Mouse (Mus musculus) olfactory bulb, adult 2 months (tissue): ENCODE results near the gene Cand2.

ENCODE experiments used
- CTCF ChIP-seq: fragments of 200-500 bp; IDR thresholded peaks from 2 replicates; pipeline ENCODE4 v1.5.1; 2012; ENCODE audit warnings: low read depth, mild to moderate bottlenecking, low read length, moderate library complexity; ENCODE audit not compliant: insufficient read depth
- POLR2A ChIP-seq: fragments of 200-500 bp; IDR thresholded peaks from 2 replicates; pipeline ENCODE4 v1.6.1; 2012; ENCODE audit warnings: mild to moderate bottlenecking, low read depth, low read length, moderate library complexity; ENCODE audit not compliant: insufficient read depth

GRCm38 (mm10) chr6:115734909-115735308 is 39.4 kb upstream of the Cand2 start:
- no peak for TF ChIP-seq CTCF
- no peak for TF ChIP-seq POLR2A
